Mouse (Mus musculus) MEL (cell line): Measurements from ENCODE around the gene Ube2d3.

Experiments used
- CTCF ChIP-seq, 3 experiments: IDR thresholded peaks in 2 of 3; conservative IDR thresholded peaks in 1 of 3; 2 replicates each; pipeline ENCODE4 v1.5.1; 2011 to 2012; ENCODE audit warnings: low read length in 3 of 3, low read depth in 2 of 3, mild to moderate bottlenecking in 2 of 3, improper control_type of control experiment in 1 of 3, inconsistent platforms in 1 of 3, mixed read lengths in 1 of 3, moderate library complexity in 1 of 3; ENCODE audit not compliant: control insufficient read depth in 1 of 3, insufficient read depth in 1 of 3, poor library complexity in 1 of 3, severe bottlenecking in 1 of 3
- E2F4 ChIP-seq: IDR thresholded peaks from 2 replicates; pipeline ENCODE4 v1.6.1; 2011; ENCODE audit warnings: low read depth, low read length, improper control_type of control experiment, borderline replicate concordance
- GABPA ChIP-seq: IDR thresholded peaks from 2 replicates; pipeline ENCODE4 v1.6.1; 2012; ENCODE audit warnings: low read depth, mild to moderate bottlenecking, inconsistent platforms, low read length, improper control_type of control experiment, moderate library complexity
- KAT2A ChIP-seq: conservative IDR thresholded peaks from 2 replicates; pipeline ENCODE4 v1.6.1; 2012; ENCODE audit warnings: low read depth, low read length, improper control_type of control experiment, inconsistent platforms
- MAX ChIP-seq: IDR thresholded peaks from 2 replicates; pipeline ENCODE4 v1.6.1; 2011; ENCODE audit warnings: low read length, improper control_type of control experiment
- MXI1 ChIP-seq: IDR thresholded peaks from 2 replicates; pipeline ENCODE4 v1.6.1; 2011; ENCODE audit warnings: mild to moderate bottlenecking, low read depth, low read length, improper control_type of control experiment
- NELFE ChIP-seq: IDR thresholded peaks from 2 replicates; pipeline ENCODE4 v1.6.1; 2011; ENCODE audit warnings: low read depth, low read length, improper control_type of control experiment
- POLR2A ChIP-seq, 2 experiments: IDR thresholded peaks; 2 replicates each; pipeline ENCODE4 v1.6.1; 2011 to 2012; ENCODE audit warnings: low read length in 2 of 2, mild to moderate bottlenecking in 2 of 2, control low read depth in 1 of 2, improper control_type of control experiment in 1 of 2, low read depth in 1 of 2, moderate library complexity in 1 of 2; ENCODE audit not compliant: control insufficient read depth in 1 of 2, insufficient read depth in 1 of 2, poor library complexity in 1 of 2
- TAL1 ChIP-seq: IDR thresholded peaks from 2 replicates; pipeline ENCODE4 v1.6.1; 2012; ENCODE audit warnings: mild to moderate bottlenecking, inconsistent platforms, low read length, moderate library complexity, mixed read lengths
- TBP ChIP-seq: IDR thresholded peaks from 2 replicates; pipeline ENCODE4 v1.8.0; 2011; ENCODE audit warnings: low read depth, low read length, improper control_type of control experiment
- TCF12 ChIP-seq: IDR thresholded peaks from 2 replicates; pipeline ENCODE4 v1.6.1; 2014; ENCODE audit warnings: low read depth, mild to moderate bottlenecking, inconsistent platforms, low read length, improper control_type of control experiment, moderate library complexity
- USF1 ChIP-seq: IDR thresholded peaks from 2 replicates; pipeline ENCODE4 v1.6.1; 2014; ENCODE audit warnings: low read depth, mild to moderate bottlenecking, inconsistent platforms, low read length, improper control_type of control experiment, moderate library complexity
- USF2 ChIP-seq, 2 experiments: IDR thresholded peaks; 2 replicates each; pipeline ENCODE4 v1.6.1; 2011 to 2012; ENCODE audit warnings: improper control_type of control experiment in 2 of 2, low read length in 2 of 2, borderline replicate concordance in 1 of 2, inconsistent platforms in 1 of 2, low read depth in 1 of 2, mild to moderate bottlenecking in 1 of 2; ENCODE audit not compliant: insufficient read depth in 1 of 2
- ZC3H11A ChIP-seq: IDR thresholded peaks from 2 replicates; pipeline ENCODE4 v1.6.1; 2012; ENCODE audit warnings: low read depth, mild to moderate bottlenecking, inconsistent platforms, low read length, improper control_type of control experiment

DNA sequence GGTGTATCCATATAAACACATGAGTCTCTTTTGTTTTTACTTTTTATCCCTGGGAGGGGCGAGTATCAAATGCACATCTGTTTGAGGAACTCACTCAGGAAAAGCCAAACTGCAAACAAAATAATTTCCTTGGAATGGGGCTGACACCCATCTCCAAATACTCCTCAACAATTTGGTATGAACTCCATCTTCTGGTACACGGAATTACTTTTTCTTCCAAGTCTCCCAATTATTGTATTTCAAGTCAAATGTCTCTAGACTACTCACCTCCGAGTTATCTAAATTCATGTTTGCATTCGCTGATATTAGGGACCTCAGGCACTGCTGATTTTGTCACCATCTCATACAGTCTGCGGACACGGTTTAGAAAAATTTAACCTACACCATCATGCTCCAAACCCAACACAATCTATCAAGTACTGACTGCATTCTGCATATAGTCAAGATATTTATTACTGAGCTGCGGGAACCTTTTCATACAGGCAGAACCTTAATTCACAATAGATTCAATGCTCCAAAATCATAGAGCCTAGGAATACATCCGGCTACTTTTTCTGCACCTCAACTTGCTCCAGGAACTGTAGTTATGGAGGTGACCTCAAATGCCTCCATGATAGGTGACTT is 15.6 kb upstream of the Ube2d3 start:
- TF ChIP-seq ZC3H11A (no peak), POLR2A (IDR thresholded peaks at IDR 0.05; ENCODE audit: control insufficient read depth in 1 of 2, insufficient read depth in 1 of 2, low read depth in 1 of 2, low read length in 2 of 2, poor library complexity in 1 of 2) (no peak), USF1 (no peak), NELFE (no peak), CTCF (IDR thresholded peaks at IDR 0.05 in 2 of 3, conservative IDR thresholded peaks at IDR 0.05 in 1 of 3; ENCODE audit: control insufficient read depth in 1 of 3, insufficient read depth in 1 of 3, low read depth in 2 of 3, low read length in 3 of 3, poor library complexity in 1 of 3, severe bottlenecking in 1 of 3) (no peak), TAL1 (no peak), TCF12 (no peak), MAX (peak; percentile 41; the same call in 1 of the 2 replicates), GABPA (no peak), KAT2A (no peak; the same call in 1 of the 2 replicates), TBP (no peak), MXI1 (0 out of 2 replicates have a peak, but pooled peaks have one; percentile 16), USF2 (IDR thresholded peaks at IDR 0.05; ENCODE audit: borderline replicate concordance in 1 of 2, insufficient read depth in 1 of 2, low read depth in 1 of 2, low read length in 2 of 2) (no peak), E2F4 (no peak)
